ENCODE assay signal across 8 mouse cellular contexts in the genomic region with DNA sequence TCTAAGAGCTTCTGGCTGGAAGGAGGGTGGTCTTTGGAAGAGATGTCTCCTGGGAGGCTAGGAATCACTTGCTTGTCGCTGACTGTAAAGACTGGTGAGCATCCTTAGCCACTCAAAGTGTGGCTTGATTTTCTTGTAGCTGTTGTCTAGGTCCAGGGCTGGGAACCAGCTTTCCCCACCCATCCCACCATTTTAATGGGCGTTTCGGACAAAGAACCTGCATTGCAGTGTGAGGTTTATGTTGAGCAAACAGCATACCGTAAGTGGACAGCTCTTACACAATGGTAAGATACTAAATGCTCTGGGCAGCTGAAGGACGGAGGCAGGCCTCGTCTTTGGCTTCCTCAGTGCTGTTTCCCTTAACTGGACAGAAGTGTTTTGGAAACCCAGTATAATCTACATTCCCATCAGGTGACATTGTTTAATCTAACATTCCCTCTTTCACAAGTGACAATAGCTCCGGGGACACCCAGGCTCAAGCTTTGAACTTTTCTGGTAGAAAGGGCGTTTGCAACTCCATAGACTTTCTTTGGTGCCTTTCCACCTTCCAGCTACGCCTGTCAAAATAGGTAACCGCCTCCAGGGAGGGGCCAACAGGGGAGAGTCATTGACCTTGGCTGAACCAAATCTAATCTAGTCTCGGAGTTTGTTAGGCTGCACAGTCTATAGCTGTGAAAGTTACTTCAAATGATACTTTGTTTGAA. TPM values are rescaled to one million over a fixed set of nuclear protein-coding genes. Genes with fewer than 3 reads are reported as not detected.
DNase-seq lines count a peak whose midpoint lies in the region; ATAC-seq and TF ChIP-seq lines count a peak whose summit lies in the region.

No protein-coding gene starts in this region.

- H3K79me2 ChIP-seq in myocyte (ENCODE audit: control insufficient read depth, insufficient read depth) = peaks cover 26% of the 10 kb centered on the region

- TF ChIP-seq POLR2A in myocyte (IDR thresholded peaks at IDR 0.05; ENCODE audit: insufficient read length, low read depth) = no peak

- 0 out of 2 replicates have a peak overlapping the region, but pooled peaks have one; percentile 64 for H3K9ac ChIP-seq in hindbrain, embryonic 15.5 days
- no peak overlapping the region for H3K9ac ChIP-seq in liver, embryonic 11.5 days (ENCODE audit: low read depth, low read length)

- H3ac ChIP-seq in myocyte (ENCODE audit: control insufficient read depth, insufficient read length) = no peak overlapping the region

- H3K4me2 ChIP-seq in hindbrain, embryonic 15.5 days = peak overlapping the region; percentile 56
- H3K4me2 ChIP-seq in liver, embryonic 11.5 days = peak overlapping the region; percentile 85
- peak overlapping the region; percentile 83 for H3K4me2 ChIP-seq in myocyte (ENCODE audit: low read depth)

- H3K36me3 ChIP-seq in hindbrain, embryonic 15.5 days = no peaks in the 10 kb centered on the region
- H3K36me3 ChIP-seq in liver, embryonic 11.5 days (ENCODE audit: control insufficient read depth, insufficient read depth, low read length) = no peaks in the 10 kb centered on the region; the same call in 1 of the 2 replicates
- H3K36me3 ChIP-seq in myocyte (ENCODE audit: control insufficient read depth, insufficient read depth) = peaks cover 8% of the 10 kb centered on the region

- peaks cover 39% of the 10 kb centered on the region for H3K4me1 ChIP-seq in hindbrain, embryonic 15.5 days (replicated peaks)
- H3K4me1 ChIP-seq in liver, embryonic 11.5 days (replicated peaks; ENCODE audit: control insufficient read depth, insufficient read depth, low read length) = peaks cover 24% of the 10 kb centered on the region

- peak; percentile 25 to 38 for DNase-seq in urinary bladder, postnatal 36 days (ENCODE audit: low spot score in 2 of 2)
- DNase-seq in urinary bladder, postnatal 25 days (ENCODE audit: low spot score) = no peak
- peak; percentile 57 for DNase-seq in liver, embryonic 11.5 days (ENCODE audit: low spot score)
- no peak for DNase-seq in gastrocnemius, postnatal 10 days
- no peak for DNase-seq in right cerebral cortex, postnatal 10 days (ENCODE audit: low spot score in 2 of 2)

- H3K27me3 ChIP-seq in hindbrain, embryonic 15.5 days = no peaks in the 10 kb centered on the region
- no peaks in the 10 kb centered on the region for H3K27me3 ChIP-seq in liver, embryonic 11.5 days (replicated peaks; ENCODE audit: control insufficient read depth, insufficient read depth, low read length)
- H3K27me3 ChIP-seq in myocyte (ENCODE audit: control insufficient read depth, insufficient read depth, insufficient read length) = no peaks in the 10 kb centered on the region

- ATAC-seq in erythroid progenitor cell, adult 5-6 weeks (replicated peaks; ENCODE audit: low FRiP score, poor library complexity, severe bottlenecking) = peak; percentile 65
- no peak for ATAC-seq in hindbrain, embryonic 15.5 days (ENCODE audit: low FRiP score, low read depth)
- peak; percentile 53 for ATAC-seq in liver, embryonic 11.5 days (replicated peaks; ENCODE audit: low FRiP score)

- no peak overlapping the region for H3K27ac ChIP-seq in hindbrain, embryonic 15.5 days (replicated peaks)
- no peak overlapping the region for H3K27ac ChIP-seq in liver, embryonic 11.5 days (ENCODE audit: low read depth, low read length)

- H3K4me3 ChIP-seq in hindbrain, embryonic 15.5 days = peak overlapping the region; percentile 73
- peak overlapping the region; percentile 86 for H3K4me3 ChIP-seq in liver, embryonic 11.5 days (ENCODE audit: low read depth, low read length)
- H3K4me3 ChIP-seq in myocyte = peak overlapping the region; percentile 37

- H3K9me3 ChIP-seq in hindbrain, embryonic 15.5 days = no peaks in the 10 kb centered on the region
- H3K9me3 ChIP-seq in liver, embryonic 11.5 days (ENCODE audit: control insufficient read depth, low read length) = no peaks in the 10 kb centered on the region

- WGBS in hindbrain, embryonic 15.5 days = 23% methylated on average over 11 of the region's 11 CpGs
- 24% methylated on average over 11 of the region's 11 CpGs for WGBS in liver, embryonic 11.5 days

TF ChIP-seq in myocyte, 11 proteins besides CTCF, POLR2A, EP300 and RAD21:
- TF ChIP-seq TCF12 (IDR thresholded peaks at IDR 0.05; ENCODE audit: insufficient read depth, poor library complexity, severe bottlenecking) (no peak), E2F4 (IDR thresholded peaks at IDR 0.05; ENCODE audit: insufficient read depth) (no peak), MYOD1 (IDR thresholded peaks at IDR 0.05; ENCODE audit: control insufficient read depth in 1 of 3, insufficient read length in 2 of 3, low read depth in 2 of 3) (no peak), USF1 (IDR thresholded peaks at IDR 0.05; ENCODE audit: low read depth) (no peak), MYOG (IDR thresholded peaks at IDR 0.05; ENCODE audit: control insufficient read depth in 1 of 3, insufficient read depth in 1 of 3, insufficient read length in 2 of 3, low read depth in 2 of 3) (no peak), MAX (IDR thresholded peaks at IDR 0.05; ENCODE audit: low read depth) (no peak), TCF3 (IDR thresholded peaks at IDR 0.05; ENCODE audit: insufficient read length, low read depth) (no peak), CEBPB (IDR thresholded peaks at IDR 0.05; ENCODE audit: insufficient read depth, poor library complexity, severe bottlenecking) (no peak)

RNA-seq across cellular contexts. Expression of gene Tbl1xr1, which starts 1.7 kb away (rescaled TPM):
- total RNA-seq in erythroid progenitor cell, adult 5-6 weeks (2015; ENCODE audit: low replicate concordance) = 38.9 and 53.7 TPM in 2 replicates
- 11.9 and 13.3 TPM in 2 replicates for total RNA-seq in erythroid progenitor cell, adult 5-6 weeks (2017; ENCODE audit: low replicate concordance)
- polyA plus RNA-seq in hindbrain, embryonic 15.5 days (2015; fragmentation: Nextera tagmentation; extraction: Ambion mirVana) = 15.7 and 19.4 TPM in 2 replicates
- polyA plus RNA-seq in liver, embryonic 11.5 days (2014; fragmentation: Nextera tagmentation; extraction: Ambion mirVana) = 19.6 and 21.2 TPM in 2 replicates
- 14.7 TPM for polyA plus RNA-seq in myocyte (2012; fragmentation: generic; extraction: Trizol)
- total RNA-seq in gastrocnemius, postnatal 10 days (2021) = 10 to 100 TPM; 59.3 to 66.0 TPM

Comparison
In these comparisons a context has a peak if more than half of its experiments do, and no peak if none do; other contexts are left out.
1. DNase-seq: peak in urinary bladder, postnatal 36 days (2 of 2) and liver, embryonic 11.5 days (single experiment); none in urinary bladder, postnatal 25 days (single experiment), gastrocnemius, postnatal 10 days (single experiment) and right cerebral cortex, postnatal 10 days (0 of 2).
2. Peak in every context shown above with its lines, with median percentiles within 50 percentile points of each other: H3K4me2 ChIP-seq and H3K4me3 ChIP-seq.